Mouse (Mus musculus) lung, embryonic 14.5 days (tissue): Measurements from ENCODE around the gene Tmco5b. TPM values are rescaled to one million over a fixed set of nuclear protein-coding genes. Genes with fewer than 3 reads are reported as not detected.

Experiments used
- ATAC-seq: fragments of 200-750 bp; cut with Nextera tagmentation; 2 replicates; pipeline ENCODE4 v1.8.0; 2017; ENCODE audit warnings: mild to moderate bottlenecking, moderate TSS enrichment, moderate library complexity; ENCODE audit not compliant: insufficient read depth
- DNase-seq: peaks from one replicate; pipeline ENCODE4 v3.0.0-alpha.2; 2015
- H3K27ac ChIP-seq: fragments of 300-500 bp; sonication (generic); 2 replicates; pipeline ENCODE4 v1.5.1; 2014; ENCODE audit warnings: low read depth, mild to moderate bottlenecking, moderate library complexity
- H3K27me3 ChIP-seq: fragments of 300-500 bp; sonication (generic); 2 replicates; pipeline ENCODE4 v1.6.1; 2014; ENCODE audit warnings: low read length, control low read depth; ENCODE audit not compliant: insufficient read depth
- H3K36me3 ChIP-seq: fragments of 300-500 bp; sonication (generic); 2 replicates; pipeline ENCODE4 v1.6.1; 2014; ENCODE audit warnings: control low read depth; ENCODE audit not compliant: insufficient read depth
- H3K4me1 ChIP-seq: fragments of 300-500 bp; sonication (generic); 2 replicates; pipeline ENCODE4 v1.6.1; 2014; ENCODE audit warnings: antibody characterized with exemption, control low read depth; ENCODE audit not compliant: insufficient read depth
- H3K4me2 ChIP-seq: fragments of 300-500 bp; sonication (generic); 2 replicates; pipeline ENCODE4 v1.6.1; 2014; ENCODE audit warnings: mild to moderate bottlenecking
- H3K4me3 ChIP-seq: fragments of 300-500 bp; sonication (generic); 2 replicates; pipeline ENCODE4 v1.5.1; 2014; ENCODE audit warnings: low read depth, low read length
- H3K9ac ChIP-seq: fragments of 300-500 bp; sonication (generic); 2 replicates; pipeline ENCODE4 v1.6.1; 2014
- H3K9me3 ChIP-seq: fragments of 300-500 bp; sonication (generic); 2 replicates; pipeline ENCODE4 v1.6.1; 2016; ENCODE audit warnings: low read depth, low read length, control low read depth
- CTCF ChIP-seq: IDR thresholded peaks from 2 replicates; pipeline ENCODE4 v1.5.1; 2016; ENCODE audit warnings: antibody characterized with exemption, low read depth
- WGBS: fragments of 180-500 bp; shearing (Covaris S2); extraction: QIAGEN DNeasy Blood & Tissue Kit; methylation state at CpG from one replicate; pipeline ENCODE4 v1.1.7; 2014; 5-methylcytosine and 5-hydroxymethylcytosine counted together
- polyA plus RNA-seq: library from polyadenylated mRNA; unstranded; fragments of >200 nt; fragmentation: Nextera tagmentation; extraction: Ambion mirVana; gene quantifications from 2 replicates; pipeline ENCODE4 v1.2.1, GENCODE M21; 2014

The Tmco5b gene
- polyA plus RNA-seq, 1 experiment from 2014 or later: not detected

DNA sequence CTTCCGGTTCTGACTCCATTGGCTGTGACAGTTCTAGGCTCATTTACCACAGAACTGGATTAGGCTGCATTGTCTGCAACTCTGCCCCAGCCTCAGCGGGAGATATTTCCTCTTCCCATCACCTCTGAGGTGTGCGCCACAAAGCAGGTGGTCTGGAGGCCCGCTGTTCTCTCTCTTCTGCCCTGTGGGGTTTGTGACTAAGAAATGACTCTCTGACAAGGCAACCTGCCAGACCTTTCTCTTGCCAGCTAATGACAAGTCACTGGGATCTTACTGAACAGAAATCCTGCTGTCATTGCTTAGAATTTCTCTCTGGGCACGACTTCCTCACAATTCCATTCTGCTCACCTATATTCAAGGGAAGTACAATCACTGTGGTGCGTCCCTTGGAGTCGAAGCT, 37.5 kb downstream of the Tmco5b start:
- no peak overlapping the region for H3K9ac ChIP-seq
- TF ChIP-seq CTCF: no peak
- H3K4me3 ChIP-seq: no peak overlapping the region
- no peak overlapping the region for H3K27ac ChIP-seq
- H3K4me1 ChIP-seq: no peaks in the 10 kb centered on the region
- no peaks in the 10 kb centered on the region for H3K36me3 ChIP-seq
- DNase-seq (no peak), ATAC-seq (no peak)
- H3K9me3 ChIP-seq: no peaks in the 10 kb centered on the region
- WGBS: 37% methylated on average over 7 of the region's 7 CpGs
- no peak overlapping the region for H3K4me2 ChIP-seq
- no peaks in the 10 kb centered on the region for H3K27me3 ChIP-seq

DNA sequence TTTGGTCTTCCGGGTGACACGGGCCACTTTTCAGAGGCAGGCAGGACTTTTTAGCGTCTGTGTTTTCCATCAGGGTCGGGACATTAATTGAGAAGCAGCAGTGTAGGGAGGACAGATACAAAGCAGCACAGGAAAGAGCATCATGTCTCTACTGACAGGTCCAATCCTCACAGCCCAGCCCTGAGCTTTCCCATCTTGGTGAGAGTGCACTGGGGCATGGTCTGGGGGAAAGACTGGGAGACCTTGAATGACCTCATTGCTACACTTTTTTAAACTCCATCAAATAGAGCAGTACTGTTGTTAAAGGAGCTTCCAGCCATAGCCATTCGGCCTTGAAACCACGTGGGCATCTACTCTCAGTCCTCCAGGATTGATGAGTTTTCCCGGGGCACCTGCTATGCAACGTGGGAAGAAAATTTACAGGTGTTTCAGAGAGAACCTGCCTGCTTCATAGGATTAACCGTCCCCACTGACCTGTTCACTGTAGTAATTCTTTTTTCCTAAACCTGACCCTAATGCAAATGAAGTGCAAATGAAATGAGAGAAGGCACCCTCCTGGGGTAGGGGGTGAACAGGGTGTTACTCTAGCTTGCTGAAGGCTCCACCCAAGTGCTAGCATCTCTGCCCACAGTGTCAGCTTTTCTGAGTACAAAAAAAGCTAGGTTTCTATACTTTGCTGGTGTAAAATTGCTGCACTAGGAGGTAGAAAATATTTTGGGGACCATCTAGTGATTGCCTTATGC, 48.4 kb downstream of the Tmco5b start:
- H3K4me1 ChIP-seq: no peaks in the 10 kb centered on the region
- H3K4me2 ChIP-seq: no peak overlapping the region
- no peak overlapping the region for H3K4me3 ChIP-seq
- H3K9ac ChIP-seq: no peak overlapping the region
- no peaks in the 10 kb centered on the region for H3K9me3 ChIP-seq
- no peak for TF ChIP-seq CTCF
- 47% methylated on average over 9 of the region's 9 CpGs for WGBS
- no peak for ATAC-seq
- H3K27ac ChIP-seq: no peak overlapping the region
- H3K27me3 ChIP-seq: no peaks in the 10 kb centered on the region
- no peak for DNase-seq
- no peaks in the 10 kb centered on the region for H3K36me3 ChIP-seq

DNA sequence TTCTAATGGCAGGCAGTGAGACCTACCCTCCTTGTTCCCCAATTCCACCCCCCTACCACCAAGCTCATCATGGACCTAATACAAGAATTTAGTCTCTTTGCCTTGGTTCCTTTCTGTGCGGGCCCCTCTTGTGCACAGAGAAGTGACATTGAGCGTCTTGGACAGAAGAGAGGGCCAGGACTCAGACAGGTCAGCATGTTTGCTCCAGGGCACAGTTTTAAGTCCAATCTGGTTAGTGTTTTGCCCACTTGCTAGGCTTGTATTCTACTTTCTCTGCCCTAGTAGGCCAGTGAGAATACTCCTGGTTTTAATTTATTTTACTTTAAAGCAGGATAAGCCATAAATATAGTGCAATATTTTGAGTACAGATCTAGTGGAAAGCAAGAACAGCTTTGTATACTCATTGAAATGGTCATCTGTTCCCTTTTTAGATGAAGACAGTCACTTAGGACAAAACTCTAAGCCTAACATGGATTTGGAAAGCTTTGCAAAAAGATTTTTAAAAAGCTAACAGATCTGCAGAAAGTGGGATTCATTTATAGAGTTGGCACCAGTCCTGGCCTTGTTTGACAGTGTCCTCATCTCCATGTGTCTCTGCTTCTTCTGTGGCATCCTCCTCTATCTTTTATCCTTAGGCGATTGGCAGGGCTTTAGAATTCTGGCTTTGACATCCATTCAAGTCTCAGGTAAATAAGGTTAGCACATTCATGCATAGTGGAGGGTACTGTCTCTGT, 50.2 kb downstream of the Tmco5b start:
- no peak for DNase-seq
- no peak for ATAC-seq
- no peak overlapping the region for H3K27ac ChIP-seq
- H3K36me3 ChIP-seq: no peaks in the 10 kb centered on the region
- no peak overlapping the region for H3K4me3 ChIP-seq
- TF ChIP-seq CTCF: no peak
- H3K4me2 ChIP-seq: no peak overlapping the region
- H3K9ac ChIP-seq: no peak overlapping the region
- H3K4me1 ChIP-seq: no peaks in the 10 kb centered on the region
- WGBS: 85% methylated on average over 3 of the region's 3 CpGs
- no peaks in the 10 kb centered on the region for H3K27me3 ChIP-seq
- no peaks in the 10 kb centered on the region for H3K9me3 ChIP-seq

DNA sequence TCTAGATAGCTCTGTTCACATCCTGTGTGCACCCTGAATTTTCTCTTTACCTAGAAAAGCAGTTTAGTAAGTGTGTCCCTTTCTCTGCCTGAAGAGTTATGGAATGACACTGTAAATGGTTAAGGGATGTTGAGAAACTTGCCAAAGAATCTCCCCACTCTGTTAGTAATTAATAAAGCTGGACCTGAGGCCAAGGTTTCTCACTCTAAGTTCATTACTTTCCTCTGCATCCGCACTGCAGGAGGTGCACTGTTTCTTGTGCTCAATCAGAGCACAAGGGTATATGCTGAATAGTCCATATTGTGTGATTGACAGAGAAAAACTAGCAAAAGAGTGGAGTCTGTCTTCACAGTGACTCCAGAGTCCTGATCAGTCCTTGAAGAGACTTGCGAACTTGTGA, 59.0 kb downstream of the Tmco5b start:
- no peak for TF ChIP-seq CTCF
- H3K4me2 ChIP-seq: no peak overlapping the region
- 84% methylated on average over 2 of the region's 2 CpGs for WGBS
- no peaks in the 10 kb centered on the region for H3K36me3 ChIP-seq
- no peak overlapping the region for H3K27ac ChIP-seq
- DNase-seq (no peak), ATAC-seq (no peak)
- H3K9me3 ChIP-seq: no peaks in the 10 kb centered on the region
- H3K4me3 ChIP-seq: no peak overlapping the region
- no peaks in the 10 kb centered on the region for H3K4me1 ChIP-seq
- no peaks in the 10 kb centered on the region for H3K27me3 ChIP-seq
- H3K9ac ChIP-seq: no peak overlapping the region

Other genes with a start within 250 kb of the Tmco5b start
- gene Ryr3, start 68.6 kb upstream of the Tmco5b start, polyA plus RNA-seq: 1.7 and 2.6 TPM in 2 replicates
- 2.5 and 2.7 TPM in 2 replicates for gene Fmn1, start 42.0 kb downstream of the Tmco5b start, polyA plus RNA-seq